Mouse (Mus musculus) urinary bladder, adult 2 months (tissue): Measurements from ENCODE around the gene Btbd35f5. TPM values are rescaled to one million over a fixed set of nuclear protein-coding genes. Genes with fewer than 3 reads are reported as not detected.
"Not testable (repeated sequence)": the region's sequence is repeated elsewhere in the genome, so short reads cannot be mapped to it uniquely, and the experiment has no call there.

Experiments
- DNase-seq: peaks from one replicate; pipeline ENCODE4 v3.0.0; 2022; ENCODE audit warnings: low spot score
- polyA plus RNA-seq: library from polyadenylated mRNA; depleted of rRNA; stranded (reverse); fragments of >200 nt; gene quantifications from 2 replicates; pipeline ENCODE4 v1.2.3, GENCODE M21; 2012; rRNA removed

Btbd35f5 gene
- not detected in 2 replicates for polyA plus RNA-seq

- not testable (repeated sequence) for DNase-seq
Measured at GRCm38 (mm10) chrX:32973597-32973996, at the start of gene Btbd35f5. Gene Btbd35f5 (plus strand): TSS chrX:32973897.

- not testable (repeated sequence) for DNase-seq
Measured at GRCm38 (mm10) chrX:32941468-32941867, 32.2 kb upstream of the Btbd35f5 start, which contains the start of gene Gm21789. Gene Gm21789 (plus strand): TSS chrX:32941768.

Other genes starting within 250 kb of the Btbd35f5 start
- not detected in 2 replicates for gene Btbd35f21, start 247.8 kb upstream of the Btbd35f5 start, polyA plus RNA-seq
- gene Btbd35f30, start 79.3 kb upstream of the Btbd35f5 start, polyA plus RNA-seq, result not detected in 2 replicates
- gene Gm21789, start 32.1 kb upstream of the Btbd35f5 start, polyA plus RNA-seq, result not detected in 2 replicates